Mouse (Mus musculus) midbrain, embryonic 16.5 days (tissue): ENCODE measurements at regions not wholly inside any gene's neighbourhood (a gene's known extent, or its start where the extent isn't known, plus 50 kb on each side); places are given as distances from the start of the nearest gene placed in this dataset.

Source experiments
- ATAC-seq: fragments of 200-750 bp; cut with Nextera tagmentation; 2 replicates; pipeline ENCODE4 v1.8.0; 2017; ENCODE audit warnings: moderate TSS enrichment
- H3K27ac ChIP-seq: fragments of 300-500 bp; sonication (generic); 2 replicates; pipeline ENCODE4 v1.5.1; 2014; ENCODE audit warnings: mild to moderate bottlenecking, low read length, mixed read lengths
- H3K27me3 ChIP-seq: fragments of 300-500 bp; sonication (generic); 2 replicates; pipeline ENCODE4 v1.6.1; 2014; ENCODE audit warnings: low read depth, low read length, mixed read lengths; ENCODE audit not compliant: control insufficient read depth, insufficient read depth
- H3K36me3 ChIP-seq: fragments of 300-500 bp; sonication (generic); 2 replicates; pipeline ENCODE4 v1.6.1; 2014; ENCODE audit warnings: mild to moderate bottlenecking, low read length, moderate library complexity, mixed read lengths; ENCODE audit not compliant: control insufficient read depth, insufficient read depth
- H3K4me1 ChIP-seq: fragments of 300-500 bp; sonication (generic); 2 replicates; pipeline ENCODE4 v1.6.1; 2014; ENCODE audit warnings: mild to moderate bottlenecking, low read length, mixed read lengths; ENCODE audit not compliant: control insufficient read depth, insufficient read depth
- H3K4me2 ChIP-seq: fragments of 300-500 bp; sonication (generic); 2 replicates; pipeline ENCODE4 v1.6.1; 2014; ENCODE audit warnings: mild to moderate bottlenecking, low read length, mixed read lengths
- H3K4me3 ChIP-seq: fragments of 300-500 bp; sonication (generic); 2 replicates; pipeline ENCODE4 v1.5.1; 2014; ENCODE audit warnings: low read depth, mild to moderate bottlenecking, low read length, moderate library complexity, mixed read lengths
- H3K9ac ChIP-seq: fragments of 300-500 bp; sonication (generic); 2 replicates; pipeline ENCODE4 v1.6.1; 2014; ENCODE audit warnings: low read depth, low read length, mixed read lengths
- H3K9me3 ChIP-seq: fragments of 300-500 bp; sonication (generic); replicated peaks from 2 replicates; pipeline ENCODE4 v1.6.1; 2014; ENCODE audit warnings: mild to moderate bottlenecking, low read length, mixed read lengths; ENCODE audit not compliant: control insufficient read depth, poor library complexity, severe bottlenecking
- WGBS: fragments of 180-500 bp; shearing (Covaris S2); extraction: QIAGEN DNeasy Blood & Tissue Kit; methylation state at CpG from one replicate; pipeline ENCODE4 v1.1.7; 2014; 5-methylcytosine and 5-hydroxymethylcytosine counted together

DNA sequence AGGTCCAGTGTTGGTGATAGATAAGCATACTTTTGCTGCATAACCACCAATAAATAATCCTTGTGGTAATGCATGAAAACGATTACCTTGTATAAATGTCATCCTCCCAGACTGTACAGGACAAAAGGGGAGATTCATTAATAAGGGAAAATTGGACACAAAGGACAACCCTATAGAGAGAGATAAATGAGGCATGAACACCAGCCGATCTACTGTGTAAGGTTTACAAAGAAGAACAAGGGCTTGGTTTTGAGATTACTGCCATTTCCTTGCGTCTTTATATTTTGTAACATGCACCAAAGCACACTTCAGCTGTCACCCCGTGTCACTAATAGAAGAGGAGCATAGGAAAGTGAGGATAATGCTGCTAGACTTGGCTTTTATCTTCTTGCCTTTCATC is 162.5 kb downstream of the Psat1 start:
- no peak; the same call in 1 of the 2 replicates for ATAC-seq
- 20% methylated on average over 4 of the region's 4 CpGs for WGBS
- Histone ChIP-seq H3K27me3 (no peaks in the 10 kb centered on the region), H3K4me1 (no peaks in the 10 kb centered on the region), H3K27ac (no peak overlapping the region), H3K4me3 (no peak overlapping the region), H3K9me3 (0 out of 2 replicates have a peak, but pooled peaks cover 6% of the 10 kb centered on the region), H3K4me2 (no peak overlapping the region), H3K9ac (no peak overlapping the region), H3K36me3 (no peaks in the 10 kb centered on the region)

DNA sequence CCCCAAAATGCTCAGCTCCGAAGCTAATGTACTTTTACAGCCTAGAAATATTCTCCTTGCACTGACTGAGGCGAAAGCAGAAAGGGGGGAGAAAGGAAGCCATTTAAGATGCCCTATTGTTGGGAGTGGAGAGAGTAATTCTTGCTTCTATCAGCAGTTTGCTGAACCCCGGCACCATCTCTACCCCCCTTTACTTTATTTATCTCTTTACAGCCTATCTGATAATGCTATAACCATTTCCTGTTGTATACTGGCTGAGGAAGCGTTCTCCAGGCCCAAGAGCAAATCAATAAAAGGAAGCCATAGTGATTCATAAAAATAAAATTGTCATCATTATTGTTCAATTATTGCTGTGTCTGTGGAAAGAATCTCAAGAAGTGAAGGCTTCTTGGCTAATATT is 177.5 kb downstream of the Psat1 start:
- H3K4me1 ChIP-seq, result no peaks in the 10 kb centered on the region
- H3K36me3 ChIP-seq, result no peaks in the 10 kb centered on the region
- no peak overlapping the region for H3K4me3 ChIP-seq
- H3K27ac ChIP-seq, result no peak overlapping the region
- WGBS, result 88% methylated on average over 4 of the region's 4 CpGs
- H3K27me3 ChIP-seq, result no peaks in the 10 kb centered on the region
- H3K4me2 ChIP-seq, result no peak overlapping the region
- ATAC-seq, result no peak
- no peaks in the 10 kb centered on the region for H3K9me3 ChIP-seq
- no peak overlapping the region for H3K9ac ChIP-seq

DNA sequence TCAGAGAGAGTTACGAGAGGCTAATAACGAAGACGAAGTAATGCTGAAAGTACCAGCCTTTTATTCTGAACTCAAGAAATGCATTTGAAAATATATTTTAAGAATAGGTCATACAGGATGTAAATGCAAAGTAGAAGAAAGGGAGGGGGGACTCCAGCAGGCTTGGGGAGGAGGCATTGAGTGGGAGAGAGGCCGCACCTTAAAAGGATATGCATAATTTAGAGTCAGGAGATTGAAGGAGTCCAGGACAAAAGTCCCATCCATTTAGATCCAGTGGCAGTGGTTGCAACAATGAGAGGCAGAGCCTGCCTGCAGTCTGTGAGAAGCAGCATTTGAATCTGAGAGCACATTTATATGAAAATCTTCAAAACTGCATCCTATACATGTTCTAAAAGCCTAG is 186.1 kb downstream of the Psat1 start:
- H3K27ac ChIP-seq, result no peak overlapping the region
- H3K4me1 ChIP-seq, result no peaks in the 10 kb centered on the region
- no peak overlapping the region for H3K9ac ChIP-seq
- H3K9me3 ChIP-seq, result no peaks in the 10 kb centered on the region
- no peaks in the 10 kb centered on the region for H3K36me3 ChIP-seq
- H3K27me3 ChIP-seq, result no peaks in the 10 kb centered on the region
- ATAC-seq, result no peak
- H3K4me3 ChIP-seq, result no peak overlapping the region
- 66% methylated on average over 4 of the region's 4 CpGs for WGBS
- H3K4me2 ChIP-seq, result no peak overlapping the region

DNA sequence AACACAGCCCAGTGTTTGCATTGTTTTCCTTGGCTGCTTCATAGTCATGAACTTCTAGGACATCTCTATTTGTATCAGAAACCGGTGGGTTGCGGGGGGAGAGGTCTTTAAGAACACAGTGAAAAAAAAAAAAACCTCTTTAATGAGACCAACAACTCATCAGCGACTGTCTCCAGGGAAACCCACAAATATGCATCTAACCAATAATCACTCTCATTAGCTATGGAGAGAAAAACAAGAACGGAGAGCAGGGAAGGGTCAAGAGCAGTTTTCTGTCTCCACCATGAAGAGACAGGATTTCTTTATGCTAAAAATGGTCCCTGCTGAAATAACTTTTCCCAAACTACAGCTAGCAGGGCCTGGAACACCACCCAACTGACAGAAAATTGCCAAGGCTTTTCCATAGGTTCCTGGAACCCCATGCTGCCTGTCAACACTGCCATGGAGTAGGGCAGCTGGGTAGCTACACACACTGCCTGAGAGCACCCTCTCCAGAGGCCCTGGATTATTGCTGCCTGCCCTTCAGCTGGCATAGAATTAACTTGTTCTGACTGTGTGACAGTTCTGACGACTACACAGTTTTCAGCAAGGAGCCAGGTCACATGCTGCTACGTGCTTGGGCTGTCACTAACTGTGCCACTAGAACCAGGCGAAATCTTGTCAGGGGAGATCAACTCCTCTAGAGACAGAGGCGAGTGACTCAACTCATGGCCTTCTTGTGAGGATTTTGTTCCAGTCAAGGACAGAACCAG is 201.9 kb downstream of the Psat1 start:
- no peak overlapping the region for H3K27ac ChIP-seq
- H3K4me3 ChIP-seq, result no peak overlapping the region
- no peak overlapping the region for H3K4me2 ChIP-seq
- no peaks in the 10 kb centered on the region; the same call in 1 of the 2 replicates for H3K27me3 ChIP-seq
- 31% methylated on average over 8 of the region's 8 CpGs for WGBS
- no peak overlapping the region for H3K9ac ChIP-seq
- H3K36me3 ChIP-seq, result no peaks in the 10 kb centered on the region
- no peaks in the 10 kb centered on the region for H3K4me1 ChIP-seq
- ATAC-seq, result peak; percentile 51; the same call in 1 of the 2 replicates
- H3K9me3 ChIP-seq, result no peaks in the 10 kb centered on the region

DNA sequence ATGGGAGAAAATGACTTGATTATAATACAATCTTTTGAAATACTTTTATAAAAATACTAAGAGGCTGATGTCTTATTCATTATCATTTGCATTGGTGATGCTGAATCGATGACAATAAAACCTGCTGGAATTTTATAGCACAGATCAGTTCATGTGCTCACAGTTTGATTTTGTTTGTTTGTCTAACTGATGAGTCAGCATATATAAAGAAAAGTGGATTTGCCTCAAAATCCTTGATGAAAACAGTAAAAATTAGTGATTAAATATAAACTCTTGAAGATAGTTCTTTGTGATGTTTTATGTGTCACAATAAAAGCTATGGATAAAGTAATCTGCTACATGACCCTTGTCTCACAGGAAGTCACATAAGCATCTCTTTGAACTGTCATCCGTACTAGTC is 210.9 kb downstream of the Psat1 start:
- H3K4me3 ChIP-seq, result no peak overlapping the region
- no peaks in the 10 kb centered on the region for H3K9me3 ChIP-seq
- no peak overlapping the region for H3K4me2 ChIP-seq
- ATAC-seq, result no peak
- no peak overlapping the region for H3K9ac ChIP-seq
- 79% methylated on average over 2 of the region's 2 CpGs for WGBS
- no peaks in the 10 kb centered on the region for H3K36me3 ChIP-seq
- no peak overlapping the region for H3K27ac ChIP-seq
- H3K27me3 ChIP-seq, result no peaks in the 10 kb centered on the region
- no peaks in the 10 kb centered on the region for H3K4me1 ChIP-seq

DNA sequence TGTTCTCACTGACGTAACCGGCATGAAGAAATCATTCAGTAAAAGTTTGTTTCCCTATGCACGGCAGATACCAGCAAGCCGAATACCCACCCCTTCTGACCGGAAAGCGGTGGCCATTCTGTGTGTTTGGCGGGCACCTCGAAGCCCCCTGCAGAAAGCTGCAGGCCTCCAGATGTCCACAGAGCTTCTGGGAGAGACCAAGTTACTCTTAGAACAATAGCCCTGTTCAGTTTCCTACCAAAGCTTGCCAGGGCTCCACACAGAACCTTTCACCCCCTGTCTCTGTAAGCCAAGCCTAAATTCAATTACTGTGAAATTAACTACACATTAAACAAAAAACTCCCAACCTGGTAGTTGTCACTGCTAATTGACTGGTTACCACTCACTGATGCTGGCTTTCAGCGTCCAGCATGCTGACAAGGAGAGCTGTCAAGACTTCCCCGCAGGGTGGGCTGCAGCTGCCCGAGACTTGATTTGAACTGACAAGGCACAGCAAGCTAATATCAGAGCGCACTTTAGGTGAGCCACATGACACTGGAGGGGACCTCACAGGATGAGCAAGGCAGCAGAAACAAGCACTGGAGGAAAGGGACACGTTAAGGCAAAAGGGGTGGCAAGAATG is 220.2 kb downstream of the Psat1 start:
- H3K4me2 ChIP-seq, result no peak overlapping the region
- H3K36me3 ChIP-seq, result no peaks in the 10 kb centered on the region
- peaks cover 3% of the 10 kb centered on the region for H3K27me3 ChIP-seq
- no peak overlapping the region for H3K27ac ChIP-seq
- 27% methylated on average over 13 of the region's 13 CpGs for WGBS
- peak; percentile 75 for ATAC-seq
- H3K9me3 ChIP-seq, result no peaks in the 10 kb centered on the region
- no peaks in the 10 kb centered on the region for H3K4me1 ChIP-seq
- no peak overlapping the region for H3K4me3 ChIP-seq
- no peak overlapping the region for H3K9ac ChIP-seq

DNA sequence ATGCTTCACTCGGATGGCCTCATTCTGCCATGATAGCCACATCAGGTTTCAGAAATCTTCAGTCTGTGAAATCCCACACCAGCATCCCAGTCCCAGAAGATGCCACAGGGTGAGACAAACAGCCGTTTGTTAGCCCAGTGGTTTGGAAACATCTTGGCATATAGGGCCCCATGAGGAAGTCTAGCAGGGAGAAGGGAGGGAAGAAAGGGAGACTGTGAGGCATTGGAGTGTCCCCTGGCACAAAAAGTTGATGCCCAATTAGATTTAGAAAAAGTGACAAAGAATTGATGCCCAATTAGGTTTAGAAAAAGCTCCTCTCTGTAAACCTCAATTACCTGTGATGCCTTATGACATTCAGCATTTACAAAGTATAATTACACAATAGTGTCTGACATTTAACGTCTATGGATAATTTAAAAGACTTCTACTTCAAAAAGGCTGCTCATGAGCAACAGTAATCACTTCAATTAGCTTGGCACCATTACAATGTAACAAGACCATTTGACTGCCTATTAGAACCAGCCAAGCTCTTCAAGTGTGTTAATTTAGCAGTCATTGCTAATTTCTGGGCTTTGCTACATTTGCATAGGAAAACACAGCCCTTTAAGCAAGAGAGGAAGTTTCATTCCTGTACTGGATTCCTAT is 254.6 kb downstream of the Psat1 start:
- Histone ChIP-seq H3K9ac (no peak overlapping the region), H3K36me3 (no peaks in the 10 kb centered on the region), H3K9me3 (no peaks in the 10 kb centered on the region), H3K4me3 (no peak overlapping the region), H3K4me1 (no peaks in the 10 kb centered on the region), H3K27me3 (no peaks in the 10 kb centered on the region), H3K4me2 (no peak overlapping the region), H3K27ac (no peak overlapping the region)
- 67% methylated on average over 3 of the region's 3 CpGs for WGBS
- no peak for ATAC-seq

DNA sequence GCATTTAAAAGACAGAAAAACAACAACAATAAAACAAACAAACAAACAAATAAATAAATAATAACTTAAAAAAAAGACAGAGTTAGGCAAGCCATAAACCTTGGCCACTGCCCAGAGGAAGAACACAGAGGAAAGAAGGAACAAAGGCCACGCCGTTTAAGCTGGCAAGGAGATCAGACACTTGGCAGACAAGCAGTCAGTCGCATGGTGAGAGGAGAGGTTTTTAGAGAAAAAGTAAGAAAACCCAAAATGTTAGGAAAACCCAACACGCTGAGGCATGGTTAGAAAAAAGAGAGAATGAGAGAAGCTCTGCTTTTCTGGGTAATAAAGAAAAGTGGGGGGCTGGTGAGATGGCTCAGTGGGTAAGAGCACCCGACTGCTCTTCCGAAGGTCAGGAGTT is 277.1 kb downstream of the Psat1 start:
- H3K9ac ChIP-seq, result no peak overlapping the region

DNA sequence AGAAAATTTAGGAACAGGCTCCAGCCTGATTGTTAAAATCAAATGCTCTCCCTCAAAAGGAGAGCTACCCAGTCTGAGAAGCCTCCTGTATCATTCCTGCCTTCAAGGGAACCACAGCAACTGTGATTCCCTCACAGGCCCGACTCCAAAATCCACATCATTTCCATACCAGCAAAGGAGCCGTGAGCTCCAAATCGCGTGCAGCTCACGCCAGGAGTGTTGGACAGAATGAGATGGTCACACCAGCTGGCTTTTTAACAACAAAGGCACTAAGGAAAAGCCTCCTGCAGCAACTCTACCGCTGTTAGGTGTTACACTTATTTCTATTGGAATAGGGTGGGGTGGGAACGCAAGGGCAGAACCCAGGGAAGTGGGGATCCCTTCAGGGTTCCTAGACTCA is 277.6 kb downstream of the Psat1 start:
- H3K27ac ChIP-seq, result peak overlapping the region; percentile 47; the same call in 1 of the 2 replicates
- 46% methylated on average over 7 of the region's 7 CpGs for WGBS
- H3K36me3 ChIP-seq, result no peaks in the 10 kb centered on the region
- no peak overlapping the region for H3K9ac ChIP-seq
- H3K4me2 ChIP-seq, result no peak overlapping the region
- H3K4me3 ChIP-seq, result no peak overlapping the region
- H3K9me3 ChIP-seq, result no peaks in the 10 kb centered on the region
- H3K4me1 ChIP-seq, result peaks cover 25% of the 10 kb centered on the region
- no peaks in the 10 kb centered on the region for H3K27me3 ChIP-seq
- ATAC-seq, result 0 out of 2 replicates have a peak, but pooled peaks have one; percentile 34

More for the DNA sequence above, 277.1 kb downstream of the Psat1 start:
- H3K36me3 ChIP-seq, result no peaks in the 10 kb centered on the region
- H3K4me2 ChIP-seq, result no peak overlapping the region
- no peak overlapping the region for H3K27ac ChIP-seq
- no peak for ATAC-seq
- no peak overlapping the region for H3K4me3 ChIP-seq
- no peaks in the 10 kb centered on the region for H3K27me3 ChIP-seq
- H3K4me1 ChIP-seq, result peaks cover 25% of the 10 kb centered on the region
- no peaks in the 10 kb centered on the region for H3K9me3 ChIP-seq
- 58% methylated on average over 6 of the region's 6 CpGs for WGBS
